Mouse (Mus musculus) kidney, postnatal 0 days (tissue): ENCODE results near the gene Sestd1. TPM values are rescaled to one million over a fixed set of nuclear protein-coding genes. Genes with fewer than 3 reads are reported as not detected.

Experiments
- ATAC-seq: fragments of 200-750 bp; cut with Nextera tagmentation; replicated peaks from 2 replicates; pipeline ENCODE4 v1.8.0; 2017; ENCODE audit warnings: low read depth, moderate number of reproducible peaks, moderate TSS enrichment, moderate library complexity; ENCODE audit not compliant: low FRiP score
- DNase-seq: peaks from one replicate; pipeline ENCODE4 v3.0.0-alpha.2; 2016; ENCODE audit warnings: low spot score
- H3K27ac ChIP-seq: fragments of 300-500 bp; sonication (generic); 2 replicates; pipeline ENCODE4 v1.5.1; 2014; ENCODE audit warnings: mild to moderate bottlenecking
- H3K27me3 ChIP-seq: fragments of 300-500 bp; sonication (generic); 2 replicates; pipeline ENCODE4 v1.6.1; 2014; ENCODE audit warnings: low read length, mixed read lengths; ENCODE audit not compliant: insufficient read depth
- H3K36me3 ChIP-seq: fragments of 300-500 bp; sonication (generic); 2 replicates; pipeline ENCODE4 v1.6.1; 2014; ENCODE audit warnings: low read length, mixed read lengths; ENCODE audit not compliant: insufficient read depth
- H3K4me1 ChIP-seq: fragments of 300-500 bp; sonication (generic); replicated peaks from 2 replicates; pipeline ENCODE4 v1.6.1; 2014; ENCODE audit warnings: antibody characterized with exemption, low read length, mixed read lengths; ENCODE audit not compliant: insufficient read depth
- H3K4me2 ChIP-seq: fragments of 300-500 bp; sonication (generic); 2 replicates; pipeline ENCODE4 v1.6.1; 2014; ENCODE audit warnings: mild to moderate bottlenecking, low read length, moderate library complexity, mixed read lengths
- H3K4me3 ChIP-seq: fragments of 300-500 bp; sonication (generic); replicated peaks from 2 replicates; pipeline ENCODE4 v1.5.1; 2014; ENCODE audit warnings: low read depth, low read length
- H3K9ac ChIP-seq: fragments of 300-500 bp; sonication (generic); 2 replicates; pipeline ENCODE4 v1.6.1; 2014; ENCODE audit warnings: low read depth, low read length
- H3K9me3 ChIP-seq: fragments of 300-500 bp; sonication (generic); replicated peaks from 2 replicates; pipeline ENCODE4 v1.6.1; 2016; ENCODE audit warnings: low read length, inconsistent platforms, mixed read lengths
- CTCF ChIP-seq: IDR thresholded peaks from 2 replicates; pipeline ENCODE4 v1.5.1; 2016; ENCODE audit warnings: antibody characterized with exemption, low read depth, mild to moderate bottlenecking, moderate library complexity
- WGBS: fragments of 180-500 bp; shearing (Covaris S2); extraction: QIAGEN DNeasy Blood & Tissue Kit; methylation state at CpG from one replicate; pipeline ENCODE4 v1.1.7; 2014; 5-methylcytosine and 5-hydroxymethylcytosine counted together
- polyA plus RNA-seq: library from polyadenylated mRNA; unstranded; fragments of >200 nt; fragmentation: Nextera tagmentation; extraction: Ambion mirVana; gene quantifications from 2 replicates; pipeline ENCODE4 v1.2.1, GENCODE M21; 2015

Gene Sestd1
- polyA plus RNA-seq, 1 experiment from 2014 or later: 36.8 TPM

DNA sequence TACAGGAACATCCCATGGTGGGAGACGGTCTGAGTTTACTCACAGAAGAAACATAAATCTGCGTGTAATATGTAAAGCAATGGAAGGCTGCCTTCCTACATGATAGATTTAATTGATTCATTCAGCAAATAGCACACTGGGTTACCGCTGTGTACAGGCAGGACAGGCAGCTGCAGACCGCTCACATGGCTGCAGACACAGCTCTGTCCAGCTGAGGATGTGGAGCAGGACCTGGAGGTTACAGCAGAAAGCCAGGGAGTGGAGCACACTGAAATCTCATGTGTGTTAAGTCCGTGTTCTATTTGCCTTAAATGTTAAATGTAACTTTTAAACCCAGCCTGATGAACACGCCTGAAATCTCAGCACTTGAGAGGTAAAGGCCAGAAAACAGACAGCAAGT, 38.1 kb downstream of the Sestd1 start:
- peaks cover 17% of the 10 kb centered on the region for H3K4me1 ChIP-seq
- DNase-seq (no peak), ATAC-seq (no peak)
- H3K4me2 ChIP-seq: no peak overlapping the region
- H3K27me3 ChIP-seq: no peaks in the 10 kb centered on the region
- no peak overlapping the region for H3K9ac ChIP-seq
- peaks cover 20% of the 10 kb centered on the region for H3K36me3 ChIP-seq
- no peak for TF ChIP-seq CTCF
- no peaks in the 10 kb centered on the region for H3K9me3 ChIP-seq
- H3K27ac ChIP-seq: no peak overlapping the region
- 87% methylated on average over 6 of the region's 6 CpGs for WGBS
- H3K4me3 ChIP-seq: no peak overlapping the region

- Histone ChIP-seq H3K27ac (no peak overlapping the region), H3K27me3 (no peaks in the 10 kb centered on the region), H3K4me3 (no peak overlapping the region), H3K9me3 (no peaks in the 10 kb centered on the region), H3K4me2 (no peak overlapping the region), H3K4me1 (no peaks in the 10 kb centered on the region), H3K36me3 (peaks cover 30% of the 10 kb centered on the region), H3K9ac (no peak overlapping the region)
- 92% methylated on average over 3 of the region's 3 CpGs for WGBS
- ATAC-seq (no peak), DNase-seq (no peak)
- no peak for TF ChIP-seq CTCF
Observed at GRCm38 (mm10) chr2:77238607-77239006, 41.8 kb downstream of the Sestd1 start.

GRCm38 (mm10) chr2:77238046-77238445, 42.3 kb downstream of the Sestd1 start:
- TF ChIP-seq CTCF: no peak
- H3K36me3 ChIP-seq: peaks cover 30% of the 10 kb centered on the region

DNA sequence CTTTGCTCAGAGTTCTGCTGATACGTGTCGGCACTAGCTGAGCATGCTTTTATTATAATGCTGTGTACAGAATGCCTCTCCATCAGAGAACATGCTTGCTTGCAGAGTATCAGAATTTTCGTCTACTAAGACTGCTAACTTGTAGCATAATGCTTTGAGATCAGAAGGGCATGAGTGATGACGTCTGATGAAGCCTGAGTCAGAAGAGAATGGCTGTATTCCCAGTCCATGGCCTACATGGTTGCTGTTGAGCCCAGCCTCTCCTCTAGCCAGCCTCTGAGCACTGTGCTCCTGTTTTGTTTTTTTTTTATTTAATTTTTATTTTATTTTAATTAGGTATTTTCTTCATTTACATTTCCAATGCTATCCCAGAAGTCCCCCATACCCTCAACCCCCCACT, 43.5 kb downstream of the Sestd1 start:
- H3K4me2 ChIP-seq: no peak overlapping the region
- H3K27me3 ChIP-seq: no peaks in the 10 kb centered on the region
- ATAC-seq: no peak
- H3K36me3 ChIP-seq: peaks cover 37% of the 10 kb centered on the region
- no peaks in the 10 kb centered on the region for H3K9me3 ChIP-seq
- no peak for DNase-seq
- no peak overlapping the region for H3K27ac ChIP-seq
- no peaks in the 10 kb centered on the region for H3K4me1 ChIP-seq
- no peak overlapping the region for H3K9ac ChIP-seq
- WGBS: 84% methylated on average over 4 of the region's 4 CpGs
- TF ChIP-seq CTCF: no peak
- no peak overlapping the region for H3K4me3 ChIP-seq

More at GRCm38 (mm10) chr2:77238046-77238445, 42.3 kb downstream of the Sestd1 start:
- H3K4me1 ChIP-seq: no peaks in the 10 kb centered on the region
- DNase-seq (no peak), ATAC-seq (no peak)
- no peak overlapping the region for H3K4me2 ChIP-seq
- H3K9ac ChIP-seq: no peak overlapping the region
- H3K27ac ChIP-seq: no peak overlapping the region
- 66% methylated on average over 3 of the region's 3 CpGs for WGBS
- no peak overlapping the region for H3K4me3 ChIP-seq
- no peaks in the 10 kb centered on the region for H3K27me3 ChIP-seq
- H3K9me3 ChIP-seq: no peaks in the 10 kb centered on the region

DNA sequence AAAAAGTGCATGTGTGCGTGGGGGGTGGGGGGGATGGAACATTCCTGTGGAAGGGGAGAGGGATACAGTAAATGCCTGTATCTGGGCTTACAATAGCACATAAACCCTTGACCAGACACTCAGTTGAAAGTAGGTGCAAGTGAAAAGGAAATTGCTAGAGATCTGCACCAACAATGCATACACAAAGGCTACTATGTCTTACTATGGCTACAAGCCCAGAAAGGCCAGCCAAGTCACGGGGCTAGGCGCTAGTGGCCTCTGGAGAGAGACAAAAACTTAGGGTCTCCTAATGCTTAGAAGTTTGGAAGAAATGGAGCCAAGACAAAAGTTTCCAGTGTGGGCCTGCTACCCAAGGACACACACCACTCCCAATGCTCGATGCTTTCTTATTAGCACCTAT, 44.5 kb downstream of the Sestd1 start:
- no peak overlapping the region for H3K4me3 ChIP-seq
- 85% methylated on average over 4 of the region's 4 CpGs for WGBS
- H3K4me2 ChIP-seq: no peak overlapping the region
- no peaks in the 10 kb centered on the region for H3K9me3 ChIP-seq
- H3K9ac ChIP-seq: no peak overlapping the region
- no peak for TF ChIP-seq CTCF
- H3K27me3 ChIP-seq: no peaks in the 10 kb centered on the region
- DNase-seq (no peak), ATAC-seq (no peak)
- no peaks in the 10 kb centered on the region for H3K4me1 ChIP-seq
- H3K36me3 ChIP-seq: peaks cover 45% of the 10 kb centered on the region
- H3K27ac ChIP-seq: no peak overlapping the region

GRCm38 (mm10) chr2:77232604-77233003, 47.8 kb downstream of the Sestd1 start:
- Histone ChIP-seq H3K36me3 (peaks cover 28% of the 10 kb centered on the region), H3K9ac (no peak overlapping the region), H3K27ac (no peak overlapping the region), H3K9me3 (no peaks in the 10 kb centered on the region), H3K27me3 (no peaks in the 10 kb centered on the region), H3K4me1 (no peaks in the 10 kb centered on the region), H3K4me3 (no peak overlapping the region), H3K4me2 (no peak overlapping the region)
- DNase-seq (no peak), ATAC-seq (no peak)
- no peak for TF ChIP-seq CTCF
- WGBS: 95% methylated on average over 2 of the region's 2 CpGs

GRCm38 (mm10) chr2:77220960-77221359, 59.4 kb downstream of the Sestd1 start:
- TF ChIP-seq CTCF: no peak
- Histone ChIP-seq H3K4me3 (no peak overlapping the region), H3K9me3 (no peaks in the 10 kb centered on the region), H3K4me1 (no peaks in the 10 kb centered on the region), H3K27ac (no peak overlapping the region), H3K9ac (no peak overlapping the region), H3K4me2 (no peak overlapping the region), H3K36me3 (0 out of 2 replicates have a peak, but pooled peaks cover 6% of the 10 kb centered on the region), H3K27me3 (no peaks in the 10 kb centered on the region)
- 92% methylated on average over 2 of the region's 2 CpGs for WGBS
- DNase-seq (no peak), ATAC-seq (no peak)
